Mouse (Mus musculus): ENCODE measurements at regions not wholly inside any gene's neighbourhood (a gene's known extent, or its start where the extent isn't known, plus 50 kb on each side); places are given as distances from the start of the nearest gene placed in this dataset.
"Not testable (repeated sequence)": the region's sequence is repeated elsewhere in the genome, so short reads cannot be mapped to it uniquely, and the experiment has no call there.

DNA sequence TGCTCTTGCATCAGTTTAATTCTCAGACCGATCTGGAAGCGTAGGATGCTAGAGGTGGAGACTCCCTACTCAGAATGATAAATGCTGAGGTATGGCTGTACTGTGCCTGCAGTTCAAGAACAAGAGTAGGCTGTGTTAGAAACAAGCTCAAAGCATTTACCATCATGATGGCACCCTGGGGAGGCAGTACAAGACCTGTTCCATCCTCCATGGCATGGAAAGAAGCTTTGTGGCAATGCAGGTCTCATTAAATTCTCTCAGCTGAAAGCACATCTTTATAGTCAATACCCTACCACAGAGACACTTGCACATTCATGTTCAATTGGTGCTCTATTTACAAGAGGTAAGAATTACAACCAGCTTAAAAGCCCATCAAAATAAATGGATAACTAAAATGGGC, 209.5 kb downstream of the Tbl1xr1 start:
- no peak for DNase-seq (ENCODE audit: low spot score in 2 of 2)

DNA sequence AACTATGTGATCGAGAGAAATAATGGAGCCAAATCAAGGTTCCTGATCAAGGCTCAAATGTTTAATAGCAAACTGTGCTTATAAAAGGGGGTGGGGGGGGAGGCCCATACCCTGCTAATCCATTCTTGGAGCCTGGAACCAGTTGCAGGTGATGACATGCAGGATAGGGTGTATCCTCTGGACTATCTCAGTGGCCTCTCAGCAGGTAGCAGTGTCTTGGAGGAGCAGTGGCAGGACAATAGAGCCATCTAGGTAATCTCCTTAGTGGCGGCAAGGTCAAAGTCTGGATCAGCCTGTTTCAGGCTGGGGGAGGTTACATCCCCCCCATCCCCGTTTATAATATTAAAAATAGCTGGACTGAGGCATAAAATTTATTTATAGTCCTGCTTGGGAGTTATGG, 217.0 kb downstream of the Tbl1xr1 start:
- DNase-seq (ENCODE audit: low spot score in 2 of 2) = no peak

DNA sequence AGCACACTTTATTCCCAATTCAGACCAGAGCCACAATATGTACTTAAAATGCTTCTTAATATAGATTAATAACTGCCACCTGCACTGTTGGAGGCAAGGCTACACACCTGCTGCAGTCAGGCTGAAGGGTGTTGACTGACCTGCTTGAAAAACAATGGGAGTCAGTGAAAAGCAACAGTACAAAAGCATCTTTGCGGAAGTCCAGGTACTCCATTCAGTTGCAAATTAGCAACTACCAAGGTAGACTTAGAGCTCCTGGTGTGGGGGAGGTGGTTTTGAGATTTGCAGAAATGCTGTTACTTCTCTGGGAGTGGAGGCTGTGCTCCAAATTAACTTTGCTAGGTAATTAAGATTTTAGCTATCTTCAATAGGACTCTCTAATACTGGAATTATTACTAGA, 217.6 kb downstream of the Tbl1xr1 start:
- not testable (repeated sequence) for DNase-seq (ENCODE audit: low spot score in 2 of 2)

DNA sequence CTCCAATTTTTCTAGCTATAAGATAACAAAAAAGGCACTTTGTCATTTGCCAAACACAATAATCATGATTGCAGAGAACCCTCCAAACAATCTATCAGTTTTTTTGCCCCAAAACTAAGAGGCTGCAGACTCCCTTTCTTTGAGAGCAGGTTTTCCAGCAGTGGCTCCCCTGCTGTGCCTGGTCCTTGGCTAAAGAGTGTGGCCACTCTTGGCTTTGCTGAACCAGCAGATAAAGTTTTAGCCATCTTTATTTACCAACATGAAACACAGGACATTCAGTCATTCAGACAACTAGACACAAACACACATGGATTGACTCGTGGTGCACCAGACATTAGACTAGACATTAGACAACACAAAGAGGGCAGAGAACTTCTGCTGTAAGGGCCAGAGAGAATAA, 220.5 kb downstream of the Tbl1xr1 start:
- DNase-seq (ENCODE audit: low spot score in 2 of 2) = not testable (repeated sequence)

DNA sequence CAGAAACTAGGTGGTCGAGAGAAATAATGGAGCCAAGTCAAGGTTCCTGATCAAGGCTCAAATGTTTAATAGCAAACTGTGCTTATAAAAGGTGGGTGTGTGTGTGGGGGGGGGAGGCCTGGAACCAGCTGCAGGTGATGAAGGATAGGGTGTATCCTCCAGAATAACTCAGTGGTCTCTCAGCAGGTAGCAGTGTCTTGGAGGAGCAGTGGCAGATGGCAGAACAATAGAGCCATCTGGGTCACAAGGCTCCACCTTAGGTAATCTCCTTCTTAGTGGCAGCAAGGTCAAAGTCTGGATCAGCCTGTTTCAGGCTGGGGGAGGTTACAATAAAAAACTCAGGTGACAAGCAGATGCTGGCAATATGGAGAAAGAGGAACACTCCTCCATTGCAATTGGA, 221.4 kb downstream of the Tbl1xr1 start:
- not testable (repeated sequence) for DNase-seq (ENCODE audit: low spot score in 2 of 2)

DNA sequence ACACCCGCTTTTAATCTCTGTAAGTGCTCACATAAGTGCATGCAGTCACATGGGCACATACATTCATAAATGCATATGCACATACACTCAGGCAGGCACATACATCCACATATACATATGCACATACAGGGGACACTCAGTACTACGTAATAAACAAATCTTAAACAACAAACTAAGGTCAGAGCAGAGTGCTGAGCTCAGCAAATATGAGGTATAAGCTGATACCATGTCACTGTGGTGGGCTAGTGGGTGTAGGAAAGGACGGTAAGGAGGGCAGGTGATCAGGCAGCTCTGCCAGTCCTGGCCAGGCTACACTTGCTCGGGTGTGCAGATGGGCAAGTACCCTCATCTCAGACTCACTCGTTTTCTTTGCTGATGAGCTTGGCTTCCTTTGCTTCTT, 224.1 kb downstream of the Tbl1xr1 start:
- DNase-seq (ENCODE audit: low spot score in 2 of 2) = no peak

DNA sequence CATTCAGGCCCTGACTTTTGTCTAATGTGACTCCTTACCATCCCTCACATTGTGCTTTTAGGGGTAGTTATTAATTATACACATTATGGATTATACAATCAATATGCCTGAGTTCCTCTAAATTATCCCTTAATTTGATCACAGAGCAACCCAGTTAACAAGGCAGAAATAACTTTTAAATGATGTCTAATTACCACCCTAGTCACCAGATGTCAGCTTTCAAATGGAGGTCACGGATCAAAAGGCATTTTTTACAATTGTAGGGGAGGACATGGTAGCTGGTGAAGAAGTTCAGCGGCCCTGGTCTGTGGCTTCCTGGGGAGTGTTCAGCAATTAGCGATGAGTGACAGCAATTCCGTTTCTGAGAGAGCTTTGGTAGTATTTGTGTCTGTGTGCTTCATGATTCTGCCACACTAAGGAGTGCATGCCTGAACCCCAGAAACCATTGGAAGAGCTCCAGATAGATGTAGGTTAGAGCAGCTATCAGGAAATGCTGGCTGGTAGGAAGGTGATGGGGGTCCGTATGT, 225.6 kb downstream of the Tbl1xr1 start:
- DNase-seq (ENCODE audit: low spot score in 2 of 2) = no peak

DNA sequence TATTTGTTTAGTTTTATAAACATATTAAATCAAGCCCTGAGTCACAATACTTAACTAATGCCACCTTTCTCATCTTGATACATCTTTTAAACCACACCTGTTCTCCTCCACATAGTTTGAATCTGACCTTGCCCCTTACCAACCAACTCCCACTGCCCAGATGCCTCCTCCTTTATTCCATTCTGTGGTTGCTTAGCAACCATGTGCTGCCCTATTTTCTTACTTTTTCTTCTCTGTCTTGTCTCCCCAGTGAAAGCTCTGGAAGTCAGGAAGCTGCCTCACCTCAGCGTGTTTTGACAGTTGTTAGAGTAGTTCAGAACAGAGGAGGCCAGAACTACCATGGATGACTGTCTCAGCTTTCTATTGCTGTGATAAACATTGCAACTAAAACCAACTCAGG, 227.7 kb downstream of the Tbl1xr1 start:
- DNase-seq (ENCODE audit: low spot score in 2 of 2) = no peak

DNA sequence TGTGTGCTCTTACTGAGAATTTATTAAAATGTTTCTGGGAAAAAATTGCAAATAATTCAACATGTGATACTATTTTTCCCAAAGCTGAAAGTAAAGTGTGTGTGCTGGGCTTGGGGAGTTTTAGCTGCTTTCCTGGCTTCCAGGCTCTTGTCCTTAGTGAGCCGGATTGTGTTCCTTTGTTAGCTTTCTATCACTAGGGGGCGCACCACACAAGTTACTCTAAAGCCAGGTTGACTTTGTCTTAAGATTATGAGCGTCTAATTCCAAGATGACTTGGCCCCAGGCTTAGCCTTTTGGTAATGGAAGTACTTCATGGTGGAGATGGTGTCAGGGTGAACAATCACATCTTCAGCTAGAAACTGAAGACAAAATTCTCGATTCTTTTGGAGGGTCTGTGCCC, 230.2 kb downstream of the Tbl1xr1 start:
- no peak for DNase-seq (ENCODE audit: low spot score in 2 of 2)

DNA sequence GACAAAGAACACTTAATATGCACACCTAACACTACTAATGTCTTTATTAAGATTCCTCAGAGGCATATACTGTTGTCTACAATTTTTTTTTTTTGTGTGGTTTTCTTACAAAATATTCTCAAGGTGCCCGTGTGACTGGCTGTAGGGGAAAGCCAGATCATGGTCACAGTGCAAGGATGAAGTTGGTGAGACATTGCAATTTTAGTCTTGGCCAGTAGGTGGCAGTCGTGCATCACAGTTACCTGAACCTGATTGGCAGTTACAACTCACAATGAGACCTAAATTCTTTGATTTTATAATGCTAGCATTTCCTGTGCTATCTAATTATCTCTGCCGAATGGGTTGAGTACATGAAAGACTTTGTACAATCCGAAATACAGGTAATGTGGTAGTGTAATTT, 232.5 kb downstream of the Tbl1xr1 start:
- DNase-seq (ENCODE audit: low spot score in 2 of 2) = peak; percentile 22

DNA sequence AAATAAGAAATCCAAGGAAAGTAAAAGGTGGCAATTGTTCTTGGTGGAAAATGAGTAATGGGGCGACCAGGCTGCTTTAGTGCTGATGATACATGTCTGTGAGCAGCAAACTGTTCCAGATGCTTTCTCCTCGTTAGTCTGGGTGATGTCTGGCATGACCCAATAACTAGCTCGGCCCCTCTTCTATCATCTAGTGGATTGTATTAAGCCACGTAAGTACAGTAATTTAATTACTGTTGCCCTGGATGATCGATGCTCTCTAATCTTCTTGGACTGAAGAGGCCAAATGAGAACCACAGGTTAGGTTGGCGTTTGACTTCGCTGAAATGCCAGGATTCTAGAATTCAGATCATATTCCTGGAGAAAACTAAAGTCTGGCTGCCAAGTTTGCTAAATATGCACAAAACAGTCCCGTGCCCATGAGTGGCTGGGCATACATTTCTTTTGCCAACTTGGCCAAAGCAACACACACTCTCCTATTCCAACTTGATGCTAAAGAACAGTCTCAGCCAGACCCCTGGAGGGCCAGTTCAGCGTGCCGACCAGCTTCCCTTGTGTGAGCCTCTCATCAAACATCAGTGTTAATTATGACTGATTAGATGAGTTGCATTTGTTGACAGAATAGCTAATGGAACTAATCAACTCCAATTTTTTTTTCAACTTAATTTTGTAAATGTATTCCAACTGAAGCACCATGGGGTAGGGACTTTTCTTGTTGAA, 240.2 kb downstream of the Tbl1xr1 start:
- DNase-seq (ENCODE audit: low spot score in 2 of 2) = no peak

DNA sequence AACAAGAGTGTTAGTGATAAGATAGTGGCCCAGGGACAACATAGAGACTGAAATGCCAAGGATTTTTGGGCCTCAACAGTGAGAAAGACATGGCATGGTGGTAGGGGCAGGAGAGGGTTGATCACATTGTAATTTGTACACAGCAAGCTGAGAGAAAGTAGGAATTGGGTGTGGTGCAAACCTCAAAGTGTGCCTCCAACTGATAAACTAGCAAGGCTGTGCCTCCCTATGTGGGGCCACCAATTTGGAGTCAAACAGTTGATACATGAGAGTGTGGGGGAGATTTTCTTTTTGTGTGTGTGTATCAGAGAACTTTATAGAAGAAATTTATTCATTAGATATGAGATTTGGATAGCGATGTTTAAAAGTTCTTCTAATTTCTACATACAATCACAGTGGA, 244.0 kb downstream of the Tbl1xr1 start:
- DNase-seq (ENCODE audit: low spot score in 2 of 2) = not testable (repeated sequence)

DNA sequence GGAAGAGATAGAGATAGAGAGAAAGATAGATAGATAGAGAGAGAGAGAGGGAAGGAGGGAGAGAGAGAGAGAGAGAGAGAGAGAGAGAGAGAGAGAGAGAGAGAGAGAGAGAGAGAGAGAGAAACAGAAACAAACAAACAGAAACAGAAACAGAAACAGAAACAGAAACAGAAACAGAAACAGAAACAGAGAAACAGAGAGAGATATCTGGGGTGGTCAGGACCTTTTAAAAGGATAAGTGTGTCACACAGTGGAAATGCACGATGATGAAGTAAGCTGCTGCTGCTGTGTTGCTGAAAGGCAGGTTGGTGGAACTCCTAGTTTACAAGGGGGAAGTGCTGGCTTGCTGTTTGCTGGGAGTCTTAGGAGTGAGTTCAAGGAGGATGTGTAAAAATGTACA, 254.8 kb downstream of the Tbl1xr1 start:
- no peak for DNase-seq (ENCODE audit: low spot score in 2 of 2)

All from natural killer cell, adult 2 months (primary cell).